In genomic region chr11:9119231-9120020, GRCm38 (mm10) we compare ENCODE assay signal across 8 mouse cellular contexts. TPM values are rescaled to one million over a fixed set of nuclear protein-coding genes. Genes with fewer than 3 reads are reported as not detected.
DNase-seq lines count a peak whose midpoint lies in the region; ATAC-seq lines count a peak whose summit lies in the region.

No protein-coding gene starts in this region.

- H3K27ac ChIP-seq in forebrain, embryonic 16.5 days (ENCODE audit: low read length), result no peak overlapping the region
- no peak overlapping the region for H3K27ac ChIP-seq in liver, embryonic 15.5 days (replicated peaks)

- no peak for ATAC-seq in megakaryocyte, adult 5-6 weeks (ENCODE audit: poor library complexity, severe bottlenecking)
- ATAC-seq in forebrain, embryonic 16.5 days, result peak; percentile 27; the same call in 1 of the 2 replicates
- ATAC-seq in liver, embryonic 15.5 days (ENCODE audit: insufficient read depth), result no peak
- ATAC-seq in frontal cortex, adult (ENCODE audit: low TSS enrichment), result no peak

- H3K4me1 ChIP-seq in megakaryocyte, embryonic 14.5 days, result peaks cover 48% of the 10 kb centered on the region
- H3K4me1 ChIP-seq in forebrain, embryonic 16.5 days (replicated peaks; ENCODE audit: control insufficient read depth, insufficient read depth, low read length), result peaks cover 29% of the 10 kb centered on the region
- peaks cover 22% of the 10 kb centered on the region for H3K4me1 ChIP-seq in liver, embryonic 15.5 days (replicated peaks)

- 1% methylated on average over 22 of the region's 22 CpGs for WGBS in forebrain, embryonic 16.5 days
- WGBS in liver, embryonic 15.5 days (ENCODE audit: insufficient replicate concordance), result 17% methylated on average over 22 of the region's 22 CpGs

- no peak overlapping the region for H3K9ac ChIP-seq in forebrain, embryonic 16.5 days (replicated peaks; ENCODE audit: low read depth, low read length)
- H3K9ac ChIP-seq in liver, embryonic 15.5 days, result no peak overlapping the region

- H3K27me3 ChIP-seq in megakaryocyte, embryonic 14.5 days (replicated peaks), result peaks cover 28% of the 10 kb centered on the region
- peaks cover 27% of the 10 kb centered on the region for H3K27me3 ChIP-seq in forebrain, embryonic 16.5 days (replicated peaks; ENCODE audit: control insufficient read depth, insufficient read depth, low read length)
- peaks cover 62% of the 10 kb centered on the region for H3K27me3 ChIP-seq in liver, embryonic 15.5 days

- H3K9me3 ChIP-seq in megakaryocyte, embryonic 14.5 days, result no peaks in the 10 kb centered on the region
- H3K9me3 ChIP-seq in forebrain, embryonic 16.5 days (ENCODE audit: control insufficient read depth, low read length), result no peaks in the 10 kb centered on the region
- H3K9me3 ChIP-seq in liver, embryonic 15.5 days (replicated peaks), result no peaks in the 10 kb centered on the region

- peak overlapping the region; percentile 92 for H3K4me3 ChIP-seq in megakaryocyte, embryonic 14.5 days (replicated peaks)
- peak overlapping the region; percentile 43 for H3K4me3 ChIP-seq in forebrain, embryonic 16.5 days (replicated peaks; ENCODE audit: low read length)
- H3K4me3 ChIP-seq in liver, embryonic 15.5 days (replicated peaks), result peak overlapping the region; percentile 39

- peak overlapping the region; percentile 94 for H3K4me2 ChIP-seq in forebrain, embryonic 16.5 days (ENCODE audit: low read length)
- H3K4me2 ChIP-seq in liver, embryonic 15.5 days, result peak overlapping the region; percentile 68

- H3K36me3 ChIP-seq in megakaryocyte, embryonic 14.5 days (replicated peaks; ENCODE audit: low read length), result no peaks in the 10 kb centered on the region
- H3K36me3 ChIP-seq in forebrain, embryonic 16.5 days (ENCODE audit: control insufficient read depth, insufficient read depth), result no peaks in the 10 kb centered on the region
- no peaks in the 10 kb centered on the region for H3K36me3 ChIP-seq in liver, embryonic 15.5 days (replicated peaks)

- DNase-seq in spleen, postnatal 14 days (ENCODE audit: low spot score in 2 of 2), result no peak
- no peak for DNase-seq in cerebellum, adult 9-11 months
- DNase-seq in adrenal gland, postnatal 4 days (ENCODE audit: low spot score in 2 of 2), result no peak

RNA-seq across cellular contexts. Expression of gene Upp1, which starts 1.5 kb away (rescaled TPM):
- 0.41 TPM in 1 of 2 replicates, not detected in the other for polyA plus RNA-seq in megakaryocyte, embryonic 14.5 days (2012; ENCODE audit: insufficient read depth, low replicate concordance)
- 2.4 and 3.0 TPM in 2 replicates for total RNA-seq in megakaryocyte, adult 5-6 weeks (2015)
- total RNA-seq in megakaryocyte, adult 5-6 weeks (2017), result 3.8 and 4.5 TPM in 2 replicates
- 1.0 and 2.7 TPM in 2 replicates for polyA plus RNA-seq in forebrain, embryonic 16.5 days (2015; fragmentation: Nextera tagmentation; extraction: Ambion mirVana)
- 1.2 and 1.8 TPM in 2 replicates for polyA plus RNA-seq in liver, embryonic 15.5 days (2015; fragmentation: Nextera tagmentation; extraction: Ambion mirVana)
- 1 to 10 TPM; 6.9 to 9.2 TPM for total RNA-seq in adrenal gland, postnatal 4 days (2021)

Comparison
In these comparisons a context has a peak if more than half of its experiments do, and no peak if none do; other contexts are left out.
1. H3K4me3 ChIP-seq: peak in every context shown above with its lines; median percentile 92 in megakaryocyte, embryonic 14.5 days; 43 in forebrain, embryonic 16.5 days; 39 in liver, embryonic 15.5 days.